Mouse (Mus musculus): ENCODE measurements around the gene Pacs2. TPM values are rescaled to one million over a fixed set of nuclear protein-coding genes. Genes with fewer than 3 reads are reported as not detected.

Pacs2 gene
- polyA plus RNA-seq, 1 experiment from 2014 or later, result 29.2 TPM

DNA sequence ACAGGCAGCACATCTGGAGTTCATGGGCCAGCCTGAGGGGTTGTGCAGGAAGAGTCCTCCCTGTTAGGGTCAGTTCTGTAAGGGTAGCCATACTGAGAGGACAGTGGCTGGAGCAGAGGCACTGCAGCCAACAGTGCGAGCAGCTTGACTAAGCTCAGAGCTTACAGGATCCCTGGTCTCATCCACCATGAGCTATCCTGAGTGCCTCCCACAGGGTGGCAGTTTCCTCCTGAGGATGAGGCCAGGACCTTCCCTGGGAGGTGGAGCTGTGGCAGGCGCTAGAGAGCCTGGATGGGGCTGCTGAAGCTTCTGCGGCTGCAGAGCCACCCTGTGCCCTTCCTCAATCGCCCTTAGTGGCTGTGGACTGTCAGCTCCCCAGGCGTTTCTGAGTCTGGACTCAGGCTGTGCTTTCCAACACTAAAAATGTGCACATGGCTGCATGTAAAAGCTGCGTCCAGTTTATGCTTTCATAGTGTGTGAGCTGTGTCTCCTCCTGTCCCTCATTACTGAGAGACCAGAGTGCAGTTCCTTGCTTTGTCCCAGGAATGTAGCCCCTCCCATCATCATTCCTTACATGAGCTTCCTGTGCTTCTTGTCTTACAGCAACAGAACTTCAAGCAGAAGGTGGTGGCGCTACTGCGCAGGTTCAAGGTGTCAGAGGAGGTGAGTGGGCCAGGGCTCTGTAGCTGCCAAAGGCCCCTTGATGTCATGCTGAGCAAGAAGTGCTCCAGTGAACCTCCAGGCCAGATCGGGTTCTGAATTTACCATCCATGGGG, 37.5 kb downstream of the Pacs2 start:
- peaks cover 83% of the 10 kb centered on the region for H3K36me3 ChIP-seq
- H3K4me2 ChIP-seq (replicated peaks), result no peak overlapping the region
- no peaks in the 10 kb centered on the region for H3K9me3 ChIP-seq (replicated peaks)
- 0 out of 2 replicates have a peak overlapping the region, but pooled peaks have one; percentile 18 for H3K9ac ChIP-seq
- no peak overlapping the region for H3K4me3 ChIP-seq
- peaks cover 7% of the 10 kb centered on the region; the same call in 1 of the 2 replicates for H3K4me1 ChIP-seq
- no peak for ATAC-seq (ENCODE audit: low FRiP score)
- 59% methylated on average over 9 of the region's 9 CpGs for WGBS
- no peaks in the 10 kb centered on the region for H3K27me3 ChIP-seq
- H3K27ac ChIP-seq, result 0 out of 2 replicates have a peak overlapping the region, but pooled peaks have one; percentile 17

GRCm38 (mm10) chr12:113056089-113056488, 41.8 kb downstream of the Pacs2 start:
- H3K9me3 ChIP-seq (replicated peaks), result no peaks in the 10 kb centered on the region
- no peak overlapping the region for H3K27ac ChIP-seq
- ATAC-seq (ENCODE audit: low FRiP score), result no peak
- H3K27me3 ChIP-seq, result no peaks in the 10 kb centered on the region
- no peak overlapping the region for H3K4me3 ChIP-seq
- H3K9ac ChIP-seq, result no peak overlapping the region
- H3K4me2 ChIP-seq (replicated peaks), result no peak overlapping the region
- peaks cover 96% of the 10 kb centered on the region for H3K36me3 ChIP-seq
- WGBS, result 88% methylated on average over 8 of the region's 8 CpGs
- H3K4me1 ChIP-seq, result peaks cover 7% of the 10 kb centered on the region; the same call in 1 of the 2 replicates

DNA sequence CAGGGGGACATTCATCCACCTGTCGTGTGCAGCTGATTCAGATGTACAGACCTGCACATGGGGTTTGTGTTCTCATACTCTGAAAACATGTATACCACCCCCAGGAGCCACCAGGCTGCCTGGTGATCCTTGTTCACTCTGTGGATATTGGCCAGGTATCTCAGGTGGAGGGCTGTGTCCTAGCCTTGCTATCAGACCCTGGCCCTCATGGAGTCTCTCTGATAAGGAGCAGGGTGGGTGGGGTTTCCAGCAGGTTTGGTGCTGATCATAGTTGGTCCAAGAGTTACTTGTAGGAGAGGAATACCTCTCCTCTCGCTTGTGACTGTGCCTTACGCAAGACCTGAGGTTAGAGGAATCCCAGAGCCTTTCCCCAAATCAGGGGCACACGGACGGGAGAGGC, 45.9 kb downstream of the Pacs2 start:
- Histone ChIP-seq H3K36me3 (peaks cover 99% of the 10 kb centered on the region), H3K4me2 (replicated peaks) (no peak overlapping the region), H3K4me3 (no peak overlapping the region), H3K9me3 (replicated peaks) (no peaks in the 10 kb centered on the region), H3K9ac (no peak overlapping the region), H3K27ac (no peak overlapping the region), H3K27me3 (no peaks in the 10 kb centered on the region), H3K4me1 (no peaks in the 10 kb centered on the region)
- ATAC-seq (ENCODE audit: low FRiP score), result no peak
- 90% methylated on average over 5 of the region's 5 CpGs for WGBS

DNA sequence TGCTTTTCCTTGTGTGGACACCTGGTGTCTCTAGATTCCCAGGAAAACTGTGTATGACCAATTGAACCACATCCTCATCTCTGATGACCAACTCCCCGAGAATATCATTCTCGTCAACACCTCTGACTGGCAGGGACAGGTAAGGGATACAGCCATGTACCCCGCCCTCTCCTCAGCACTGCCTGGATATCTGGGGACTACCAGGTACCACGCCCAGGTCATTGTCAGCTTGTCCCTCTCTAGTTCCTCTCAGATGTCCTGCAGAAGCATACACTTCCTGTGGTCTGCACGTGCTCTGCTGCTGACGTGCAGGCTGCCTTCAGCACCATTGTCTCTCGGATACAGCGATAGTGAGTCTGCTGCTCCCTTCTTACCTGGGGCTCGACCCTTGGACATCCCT, 47.3 kb downstream of the Pacs2 start:
- H3K9me3 ChIP-seq (replicated peaks), result no peaks in the 10 kb centered on the region
- no peak for ATAC-seq (ENCODE audit: low FRiP score)
- H3K4me3 ChIP-seq, result no peak overlapping the region
- H3K27ac ChIP-seq, result no peak overlapping the region
- no peak overlapping the region for H3K4me2 ChIP-seq (replicated peaks)
- H3K36me3 ChIP-seq, result peaks cover 97% of the 10 kb centered on the region
- WGBS, result 91% methylated on average over 9 of the region's 9 CpGs
- no peak overlapping the region for H3K9ac ChIP-seq
- no peaks in the 10 kb centered on the region for H3K4me1 ChIP-seq
- no peaks in the 10 kb centered on the region for H3K27me3 ChIP-seq

- H3K27me3 ChIP-seq, result no peaks in the 10 kb centered on the region
- no peaks in the 10 kb centered on the region for H3K9me3 ChIP-seq (replicated peaks)
- ATAC-seq (ENCODE audit: low FRiP score), result no peak
- peaks cover 95% of the 10 kb centered on the region for H3K36me3 ChIP-seq
- H3K4me3 ChIP-seq, result no peak overlapping the region
- H3K4me1 ChIP-seq, result no peaks in the 10 kb centered on the region
- no peak overlapping the region for H3K4me2 ChIP-seq (replicated peaks)
- no peak overlapping the region for H3K27ac ChIP-seq
- H3K9ac ChIP-seq, result no peak overlapping the region
- WGBS, result 86% methylated on average over 10 of the region's 10 CpGs
Measured at GRCm38 (mm10) chr12:113062201-113062600, 47.9 kb downstream of the Pacs2 start.

DNA sequence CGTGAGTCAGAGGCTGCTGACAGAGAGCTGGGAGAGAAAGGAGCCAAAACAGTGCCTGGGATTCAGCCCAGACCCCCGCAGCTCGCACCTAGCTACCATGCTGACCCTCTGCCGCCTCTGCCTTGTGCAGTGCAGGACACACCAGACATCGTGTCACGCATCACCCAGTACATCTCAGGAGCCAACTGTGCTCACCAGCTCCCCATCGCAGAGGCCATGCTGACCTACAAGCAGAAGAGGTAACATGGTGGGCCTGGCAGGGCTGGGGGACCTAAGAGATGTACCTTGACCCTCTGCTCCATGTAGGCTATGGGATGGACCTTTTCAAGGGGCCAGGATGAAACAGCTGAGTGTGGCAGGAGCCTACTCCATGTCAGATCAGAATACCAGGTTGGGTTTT, 49.4 kb downstream of the Pacs2 start:
- H3K4me3 ChIP-seq, result no peak overlapping the region
- H3K9ac ChIP-seq, result no peak overlapping the region
- H3K36me3 ChIP-seq, result peaks cover 90% of the 10 kb centered on the region
- no peak overlapping the region for H3K27ac ChIP-seq
- WGBS, result 92% methylated on average over 7 of the region's 7 CpGs
- no peak for ATAC-seq (ENCODE audit: low FRiP score)
- H3K9me3 ChIP-seq (replicated peaks), result no peaks in the 10 kb centered on the region
- H3K4me1 ChIP-seq, result no peaks in the 10 kb centered on the region
- H3K4me2 ChIP-seq (replicated peaks), result no peak overlapping the region
- no peaks in the 10 kb centered on the region for H3K27me3 ChIP-seq

GRCm38 (mm10) chr12:113068002-113068401, 53.7 kb downstream of the Pacs2 start:
- Histone ChIP-seq H3K36me3 (peaks cover 80% of the 10 kb centered on the region), H3K9ac (no peak overlapping the region), H3K4me1 (no peaks in the 10 kb centered on the region), H3K9me3 (replicated peaks) (no peaks in the 10 kb centered on the region), H3K4me3 (no peak overlapping the region), H3K27me3 (no peaks in the 10 kb centered on the region), H3K4me2 (replicated peaks) (no peak overlapping the region), H3K27ac (no peak overlapping the region)
- ATAC-seq (ENCODE audit: low FRiP score), result no peak
- WGBS, result 89% methylated on average over 7 of the region's 7 CpGs

GRCm38 (mm10) chr12:113069389-113069788, 55.1 kb downstream of the Pacs2 start:
- 96% methylated on average over 6 of the region's 6 CpGs for WGBS
- Histone ChIP-seq H3K36me3 (peaks cover 66% of the 10 kb centered on the region), H3K4me2 (replicated peaks) (no peak overlapping the region), H3K4me1 (peaks cover 10% of the 10 kb centered on the region), H3K27me3 (no peaks in the 10 kb centered on the region), H3K4me3 (no peak overlapping the region), H3K27ac (no peak overlapping the region), H3K9ac (no peak overlapping the region), H3K9me3 (replicated peaks) (no peaks in the 10 kb centered on the region)
- ATAC-seq (ENCODE audit: low FRiP score), result no peak

GRCm38 (mm10) chr12:113071321-113071720, 57.0 kb downstream of the Pacs2 start:
- H3K4me2 ChIP-seq (replicated peaks), result no peak overlapping the region
- H3K4me1 ChIP-seq, result peaks cover 21% of the 10 kb centered on the region
- no peaks in the 10 kb centered on the region for H3K9me3 ChIP-seq (replicated peaks)
- no peak overlapping the region for H3K27ac ChIP-seq
- no peaks in the 10 kb centered on the region for H3K27me3 ChIP-seq
- 91% methylated on average over 6 of the region's 6 CpGs for WGBS
- H3K4me3 ChIP-seq, result no peak overlapping the region
- no peak for ATAC-seq (ENCODE audit: low FRiP score)
- H3K9ac ChIP-seq, result no peak overlapping the region
- peaks cover 48% of the 10 kb centered on the region for H3K36me3 ChIP-seq

GRCm38 (mm10) chr12:113071827-113072226, 57.5 kb downstream of the Pacs2 start:
- Histone ChIP-seq H3K9me3 (replicated peaks) (no peaks in the 10 kb centered on the region), H3K27ac (no peak overlapping the region), H3K27me3 (no peaks in the 10 kb centered on the region), H3K4me2 (replicated peaks) (no peak overlapping the region), H3K9ac (no peak overlapping the region), H3K36me3 (peaks cover 45% of the 10 kb centered on the region), H3K4me1 (peaks cover 21% of the 10 kb centered on the region), H3K4me3 (no peak overlapping the region)
- WGBS, result 85% methylated on average over 6 of the region's 6 CpGs
- ATAC-seq (ENCODE audit: low FRiP score), result no peak

DNA sequence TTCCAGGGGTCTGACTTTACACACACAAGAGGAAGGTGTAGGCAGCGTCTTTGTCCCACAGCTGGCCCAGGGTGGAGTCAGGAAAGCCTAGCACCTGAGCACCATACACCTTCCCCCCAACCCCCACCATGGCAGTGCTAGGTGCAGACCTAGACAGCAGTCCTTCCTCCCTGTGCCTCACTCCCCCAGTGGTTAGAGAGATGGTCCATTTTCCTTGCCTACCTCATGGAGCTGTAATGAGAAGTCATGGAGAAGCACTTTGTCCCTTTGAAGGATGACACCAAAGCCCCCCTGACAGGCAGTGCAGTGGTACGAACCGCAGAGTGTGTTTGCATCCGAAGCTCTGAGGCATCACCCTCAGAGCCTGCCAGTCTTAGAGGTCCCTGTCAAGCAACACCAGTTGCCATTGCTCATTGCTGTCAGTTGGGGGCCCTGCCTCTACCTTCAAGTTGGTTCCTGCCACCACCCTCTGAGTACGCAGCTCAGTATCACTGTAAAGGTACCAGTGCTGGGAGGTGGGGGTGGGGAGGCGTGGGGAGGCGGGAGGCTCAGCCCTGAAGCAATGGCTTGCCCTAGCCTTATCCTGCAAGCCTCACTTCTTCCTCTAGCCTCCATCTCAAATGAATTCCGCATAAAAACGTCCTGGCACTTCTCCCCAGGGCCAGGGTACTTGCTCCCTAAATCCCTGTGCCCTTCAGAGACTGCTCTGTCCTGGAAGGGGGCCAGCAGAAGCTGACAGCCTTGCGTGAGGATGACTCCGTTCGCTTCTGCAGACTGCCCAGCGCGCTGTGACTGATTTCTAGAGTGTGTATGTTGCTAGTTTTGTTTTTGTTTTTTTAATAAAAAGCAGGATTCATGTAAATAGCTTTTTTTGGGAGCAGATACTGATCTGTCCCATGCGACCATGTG, 59.4 kb downstream of the Pacs2 start:
- Histone ChIP-seq H3K27ac (peak overlapping the region; percentile 94), H3K9ac (peak overlapping the region; percentile 70), H3K4me2 (replicated peaks) (peak overlapping the region; percentile 87), H3K9me3 (replicated peaks) (no peaks in the 10 kb centered on the region), H3K36me3 (peaks cover 33% of the 10 kb centered on the region), H3K4me3 (peak overlapping the region; percentile 41), H3K4me1 (peaks cover 21% of the 10 kb centered on the region), H3K27me3 (no peaks in the 10 kb centered on the region)
- 13% methylated on average over 15 of the region's 15 CpGs for WGBS
- peak; percentile 42 for ATAC-seq (ENCODE audit: low FRiP score)

DNA sequence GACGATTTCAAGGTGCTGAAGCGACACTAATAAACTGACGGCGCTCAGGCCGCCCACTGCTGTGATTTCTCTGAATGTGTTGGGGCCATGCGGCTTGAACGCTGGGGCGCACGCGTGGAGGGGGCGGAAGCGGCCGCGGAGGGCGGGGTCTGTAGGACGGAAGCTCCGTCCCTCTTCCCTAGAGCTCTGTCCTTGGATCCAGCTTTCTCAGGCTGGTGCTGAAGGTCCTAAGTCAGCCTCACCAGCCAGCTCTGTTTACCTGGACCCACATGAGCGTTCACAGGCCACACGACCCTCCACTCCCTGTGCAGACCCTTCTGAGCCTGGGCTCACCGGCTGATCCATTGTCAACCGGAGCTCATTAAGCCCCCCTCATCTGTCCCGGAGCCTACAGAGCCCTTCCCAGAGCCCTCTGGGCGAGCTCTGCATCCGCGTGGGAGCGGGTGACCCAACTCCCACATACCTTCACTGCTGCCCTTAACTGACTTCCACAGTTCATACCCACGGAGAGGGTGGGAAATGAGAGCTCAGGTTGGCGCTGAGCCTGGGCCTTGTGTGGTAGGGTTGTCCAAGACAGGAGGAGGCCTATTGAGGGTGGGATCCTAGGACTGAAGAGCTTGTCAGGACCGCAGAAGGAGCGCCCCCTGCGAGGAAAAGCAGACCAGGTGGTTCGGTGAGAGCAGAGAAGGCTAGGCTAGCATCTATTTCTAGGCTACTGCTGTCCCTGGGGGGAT, 60.2 kb downstream of the Pacs2 start, which contains the start of gene Tex22:
Gene Tex22 (plus strand): TSS at position 174 of the 734 bp plus-strand sequence.
- ATAC-seq (ENCODE audit: low FRiP score), result peak; percentile 92

More for the DNA sequence above, 60.2 kb downstream of the Pacs2 start, which contains the start of gene Tex22:
- H3K4me1 ChIP-seq, result peaks cover 21% of the 10 kb centered on the region
- peak within 1 kb of the TSS; percentile 94 for H3K27ac ChIP-seq
- peaks cover 25% of the 10 kb centered on the region for H3K36me3 ChIP-seq
- H3K9ac ChIP-seq, result peak within 1 kb of the TSS; percentile 70
- WGBS, result 3% methylated on average over 32 of the region's 32 CpGs
- no peaks in the 10 kb centered on the region for H3K9me3 ChIP-seq (replicated peaks)
- H3K27me3 ChIP-seq, result no peaks in the 10 kb centered on the region
- peak within 1 kb of the TSS; percentile 87 for H3K4me2 ChIP-seq (replicated peaks)
- H3K4me3 ChIP-seq, result peak within 1 kb of the TSS; percentile 41

Measured in hindbrain, embryonic 12.5 days (tissue).